Mouse (Mus musculus) bone marrow, adult 2 months (tissue): ENCODE measurements at regions not wholly inside any gene's neighbourhood (a gene's known extent, or its start where the extent isn't known, plus 50 kb on each side); places are given as distances from the start of the nearest gene placed in this dataset.

ENCODE experiments used
- CTCF ChIP-seq: fragments of 200-500 bp; IDR thresholded peaks from 2 replicates; pipeline ENCODE4 v1.5.1; 2011; ENCODE audit warnings: low read length, control low read depth; ENCODE audit not compliant: control insufficient read depth, insufficient read depth
- POLR2A ChIP-seq: fragments of 200-500 bp; IDR thresholded peaks from 2 replicates; pipeline ENCODE4 v1.6.1; 2011; ENCODE audit warnings: low read depth, mild to moderate bottlenecking, control low read depth, low read length, borderline replicate concordance; ENCODE audit not compliant: control insufficient read depth

DNA sequence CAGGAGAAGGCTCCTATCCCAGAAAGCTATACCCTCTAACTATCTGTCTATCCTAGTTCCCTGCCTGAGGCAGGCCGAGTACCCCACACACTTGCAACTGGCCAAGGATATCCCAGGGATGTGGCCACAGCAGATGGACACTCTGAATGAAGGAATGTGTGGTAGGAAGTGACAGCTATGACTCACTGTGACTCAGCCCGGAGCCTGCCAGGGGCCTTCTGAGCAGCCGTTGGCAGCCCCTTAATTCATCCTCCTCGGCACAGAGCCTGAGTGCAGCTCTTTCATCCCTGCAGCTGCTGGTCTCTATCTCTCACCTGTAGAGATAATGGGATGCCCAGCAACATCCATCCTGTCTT is 101.4 kb downstream of the 1810010D01Rik start:
- TF ChIP-seq CTCF = no peak
- no peak for TF ChIP-seq POLR2A
